Mouse (Mus musculus): ENCODE data around the gene Itpripl2. TPM values are rescaled to one million over a fixed set of nuclear protein-coding genes. Genes with fewer than 3 reads are reported as not detected.

The Itpripl2 gene
- polyA plus RNA-seq, 1 experiment from 2014 or later, result 2.5 TPM

GRCm38 (mm10) chr7:118490666-118491430, 927 bp downstream of the Itpripl2 start:
- H3K27ac ChIP-seq (ENCODE audit: low read depth, low read length), result peak overlapping the region; percentile 86; the same call in 1 of the 2 replicates
- 3% methylated on average over 58 of the region's 67 CpGs for WGBS
- peak; percentile 32 for ATAC-seq (ENCODE audit: low FRiP score, low TSS enrichment)

GRCm38 (mm10) chr7:118489706-118490665, 1.8 kb downstream of the Itpripl2 start:
- H3K4me1 ChIP-seq (ENCODE audit: control insufficient read depth, insufficient read depth, low read length), result peaks cover 20% of the 10 kb centered on the region; the same call in 1 of the 2 replicates
- 29% methylated on average over 57 of the region's 57 CpGs for WGBS
- no peaks in the 10 kb centered on the region for H3K9me3 ChIP-seq (ENCODE audit: control insufficient read depth, low read length)
- H3K4me2 ChIP-seq (replicated peaks; ENCODE audit: low read depth, low read length), result peak overlapping the region; percentile 84
- H3K36me3 ChIP-seq (ENCODE audit: control insufficient read depth, insufficient read depth, low read length), result no peaks in the 10 kb centered on the region; the same call in 1 of the 2 replicates
- peak; percentile 22; the same call in 1 of the 2 replicates for ATAC-seq (ENCODE audit: low FRiP score, low TSS enrichment)
- H3K9ac ChIP-seq (ENCODE audit: low read depth, low read length), result peak overlapping the region; percentile 87; the same call in 1 of the 2 replicates
- H3K27ac ChIP-seq (ENCODE audit: low read depth, low read length), result no peak overlapping the region
- H3K27me3 ChIP-seq (ENCODE audit: control insufficient read depth, insufficient read depth, low read length), result peaks cover 22% of the 10 kb centered on the region
- H3K4me3 ChIP-seq (ENCODE audit: low read length), result peak overlapping the region; percentile 75

More at GRCm38 (mm10) chr7:118490666-118491430, 927 bp downstream of the Itpripl2 start:
- Histone ChIP-seq H3K27me3 (ENCODE audit: control insufficient read depth, insufficient read depth, low read length) (peaks cover 22% of the 10 kb centered on the region), H3K9me3 (ENCODE audit: control insufficient read depth, low read length) (no peaks in the 10 kb centered on the region), H3K9ac (ENCODE audit: low read depth, low read length) (peak overlapping the region; percentile 87), H3K36me3 (ENCODE audit: control insufficient read depth, insufficient read depth, low read length) (no peaks in the 10 kb centered on the region; the same call in 1 of the 2 replicates), H3K4me2 (replicated peaks; ENCODE audit: low read depth, low read length) (peak overlapping the region; percentile 84), H3K4me3 (ENCODE audit: low read length) (peak overlapping the region; percentile 75), H3K4me1 (ENCODE audit: control insufficient read depth, insufficient read depth, low read length) (peaks cover 20% of the 10 kb centered on the region; the same call in 1 of the 2 replicates)

DNA sequence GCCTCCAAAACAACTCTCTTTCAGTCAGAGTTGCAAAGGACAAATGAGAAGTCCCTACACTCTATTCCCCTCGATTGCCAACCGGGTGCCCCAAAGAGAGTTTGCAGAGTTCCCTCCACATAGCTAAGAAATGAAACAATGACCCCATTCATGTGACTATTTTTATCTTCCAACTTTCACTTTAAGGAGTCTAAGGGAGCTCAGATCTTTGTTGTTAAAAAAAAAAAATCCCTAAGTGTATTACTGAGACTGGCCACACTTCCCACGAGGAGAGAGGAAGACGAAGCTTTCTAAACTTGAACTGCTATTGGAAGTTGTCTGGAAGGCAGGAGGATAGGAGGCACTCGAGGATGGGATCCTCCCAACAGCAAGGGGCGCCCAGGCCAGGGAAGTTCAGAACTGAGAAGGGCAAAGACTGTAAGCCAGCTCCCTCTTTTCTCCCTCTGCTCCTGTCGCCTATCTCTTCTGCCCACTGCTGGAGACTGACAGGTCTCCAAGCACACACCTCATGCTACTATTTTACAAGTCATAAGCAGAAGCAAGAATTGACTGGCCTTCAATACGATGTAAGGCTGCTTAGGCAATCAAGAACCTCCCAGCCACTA, 3.6 kb downstream of the Itpripl2 start:
- Histone ChIP-seq H3K36me3 (ENCODE audit: control insufficient read depth, insufficient read depth, low read length) (no peaks in the 10 kb centered on the region; the same call in 1 of the 2 replicates), H3K27ac (ENCODE audit: low read depth, low read length) (no peak overlapping the region), H3K9me3 (ENCODE audit: control insufficient read depth, low read length) (no peaks in the 10 kb centered on the region), H3K4me3 (ENCODE audit: low read length) (no peak overlapping the region), H3K27me3 (ENCODE audit: control insufficient read depth, insufficient read depth, low read length) (peaks cover 19% of the 10 kb centered on the region), H3K4me1 (ENCODE audit: control insufficient read depth, insufficient read depth, low read length) (peaks cover 20% of the 10 kb centered on the region; the same call in 1 of the 2 replicates), H3K9ac (ENCODE audit: low read depth, low read length) (no peak overlapping the region), H3K4me2 (replicated peaks; ENCODE audit: low read depth, low read length) (peak overlapping the region; percentile 84; the same call in 1 of the 2 replicates)
- 42% methylated on average over 8 of the region's 8 CpGs for WGBS
- ATAC-seq (ENCODE audit: low FRiP score, low TSS enrichment), result no peak

- no peak overlapping the region for H3K27ac ChIP-seq (ENCODE audit: low read depth, low read length)
- no peaks in the 10 kb centered on the region for H3K9me3 ChIP-seq (ENCODE audit: control insufficient read depth, low read length)
- H3K4me2 ChIP-seq (replicated peaks; ENCODE audit: low read depth, low read length), result no peak overlapping the region
- H3K4me3 ChIP-seq (ENCODE audit: low read length), result no peak overlapping the region
- ATAC-seq (ENCODE audit: low FRiP score, low TSS enrichment), result no peak
- H3K9ac ChIP-seq (ENCODE audit: low read depth, low read length), result no peak overlapping the region
- no peaks in the 10 kb centered on the region; the same call in 1 of the 2 replicates for H3K36me3 ChIP-seq (ENCODE audit: control insufficient read depth, insufficient read depth, low read length)
- 64% methylated on average over 5 of the region's 5 CpGs for WGBS
- peaks cover 20% of the 10 kb centered on the region; the same call in 1 of the 2 replicates for H3K4me1 ChIP-seq (ENCODE audit: control insufficient read depth, insufficient read depth, low read length)
- H3K27me3 ChIP-seq (ENCODE audit: control insufficient read depth, insufficient read depth, low read length), result peaks cover 17% of the 10 kb centered on the region
These were observed 4.9 kb downstream of the Itpripl2 start for GRCm38 (mm10) chr7:118486917-118487316.

DNA sequence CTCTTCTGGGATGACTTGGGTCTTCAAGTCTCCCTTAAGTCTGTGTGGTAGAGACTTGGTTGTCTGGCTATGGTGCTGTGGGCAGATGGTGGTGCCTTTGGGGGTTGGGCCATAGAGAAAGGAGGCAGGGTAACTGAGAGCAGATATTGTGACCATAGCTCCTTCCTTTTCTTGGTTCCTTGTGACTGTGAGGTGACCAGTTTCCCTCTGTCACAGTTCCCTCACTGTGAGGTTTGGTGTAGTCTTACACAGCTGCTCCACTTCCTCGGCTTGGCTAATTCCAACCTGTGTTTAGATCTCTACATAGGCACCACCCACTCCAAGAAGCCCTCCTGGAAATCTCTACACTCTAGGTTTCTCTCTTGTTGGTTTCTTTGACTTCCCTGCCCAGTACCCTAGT, 7.8 kb downstream of the Itpripl2 start:
- Histone ChIP-seq H3K9ac (ENCODE audit: low read depth, low read length) (no peak overlapping the region), H3K27me3 (ENCODE audit: control insufficient read depth, insufficient read depth, low read length) (no peaks in the 10 kb centered on the region), H3K4me2 (replicated peaks; ENCODE audit: low read depth, low read length) (no peak overlapping the region), H3K27ac (ENCODE audit: low read depth, low read length) (no peak overlapping the region), H3K9me3 (ENCODE audit: control insufficient read depth, low read length) (no peaks in the 10 kb centered on the region), H3K36me3 (ENCODE audit: control insufficient read depth, insufficient read depth, low read length) (no peaks in the 10 kb centered on the region; the same call in 1 of the 2 replicates), H3K4me1 (ENCODE audit: control insufficient read depth, insufficient read depth, low read length) (peaks cover 8% of the 10 kb centered on the region; the same call in 1 of the 2 replicates), H3K4me3 (ENCODE audit: low read length) (no peak overlapping the region)
- ATAC-seq (ENCODE audit: low FRiP score, low TSS enrichment), result no peak
- WGBS, result 67% methylated on average over 1 of the region's 1 CpGs

- Histone ChIP-seq H3K9me3 (ENCODE audit: control insufficient read depth, low read length) (no peaks in the 10 kb centered on the region), H3K27ac (ENCODE audit: low read depth, low read length) (no peak overlapping the region), H3K27me3 (ENCODE audit: control insufficient read depth, insufficient read depth, low read length) (no peaks in the 10 kb centered on the region), H3K36me3 (ENCODE audit: control insufficient read depth, insufficient read depth, low read length) (no peaks in the 10 kb centered on the region; the same call in 1 of the 2 replicates), H3K4me2 (replicated peaks; ENCODE audit: low read depth, low read length) (no peak overlapping the region), H3K4me1 (ENCODE audit: control insufficient read depth, insufficient read depth, low read length) (peaks cover 10% of the 10 kb centered on the region; the same call in 1 of the 2 replicates), H3K4me3 (ENCODE audit: low read length) (no peak overlapping the region), H3K9ac (ENCODE audit: low read depth, low read length) (no peak overlapping the region)
- ATAC-seq (ENCODE audit: low FRiP score, low TSS enrichment), result no peak
- 79% methylated on average over 2 of the region's 2 CpGs for WGBS
These were observed 9.8 kb downstream of the Itpripl2 start for GRCm38 (mm10) chr7:118482001-118482400.

- Histone ChIP-seq H3K9me3 (ENCODE audit: control insufficient read depth, low read length) (no peaks in the 10 kb centered on the region), H3K9ac (ENCODE audit: low read depth, low read length) (no peak overlapping the region), H3K27ac (ENCODE audit: low read depth, low read length) (no peak overlapping the region), H3K27me3 (ENCODE audit: control insufficient read depth, insufficient read depth, low read length) (no peaks in the 10 kb centered on the region), H3K4me3 (ENCODE audit: low read length) (no peak overlapping the region), H3K4me2 (replicated peaks; ENCODE audit: low read depth, low read length) (no peak overlapping the region), H3K4me1 (ENCODE audit: control insufficient read depth, insufficient read depth, low read length) (peaks cover 10% of the 10 kb centered on the region; the same call in 1 of the 2 replicates), H3K36me3 (ENCODE audit: control insufficient read depth, insufficient read depth, low read length) (no peaks in the 10 kb centered on the region; the same call in 1 of the 2 replicates)
- WGBS, result 72% methylated on average over 10 of the region's 10 CpGs
- no peak for ATAC-seq (ENCODE audit: low FRiP score, low TSS enrichment)
These were observed 10.5 kb downstream of the Itpripl2 start for GRCm38 (mm10) chr7:118481047-118481810.
